Mouse (Mus musculus): Measurements from ENCODE around the gene Srrm4. TPM values are rescaled to one million over a fixed set of nuclear protein-coding genes. Genes with fewer than 3 reads are reported as not detected.
A peak's percentile ranks its signal among the peaks of the same experiment; 100 is the strongest.

Gene Srrm4
- total RNA-seq, 2 experiments from 2014 or later, result 45.3 to 53.8 TPM

GRCm38 (mm10) chr5:116494377-116494776 lies 97.2 kb downstream of the Srrm4 start:
- intact Hi-C loops (cut with DNase I), result no loop called here

GRCm38 (mm10) chr5:116492726-116493125 lies 98.9 kb downstream of the Srrm4 start:
- intact Hi-C loops (cut with DNase I), result no loop called here
- DNase-seq, result no peak

More at GRCm38 (mm10) chr5:116494377-116494776, 97.2 kb downstream of the Srrm4 start:
- DNase-seq, result no peak

- no peak for DNase-seq
- intact Hi-C loops (cut with DNase I), result no loop called here
Measured at GRCm38 (mm10) chr5:116491794-116492420, 99.7 kb downstream of the Srrm4 start.

GRCm38 (mm10) chr5:116490826-116491225 lies 100.8 kb downstream of the Srrm4 start:
- intact Hi-C loops (cut with DNase I), result no loop called here

GRCm38 (mm10) chr5:116489621-116490020 lies 102.0 kb downstream of the Srrm4 start:
- no peak for DNase-seq
- intact Hi-C loops (cut with DNase I), result no loop called here

More at GRCm38 (mm10) chr5:116490826-116491225, 100.8 kb downstream of the Srrm4 start:
- peak; percentile 37 for DNase-seq

GRCm38 (mm10) chr5:116486135-116486534 lies 105.5 kb downstream of the Srrm4 start:
- intact Hi-C loops (cut with DNase I), result no loop called here
- no peak for DNase-seq

- intact Hi-C loops (cut with DNase I), result no loop called here
- DNase-seq, result no peak
Measured at GRCm38 (mm10) chr5:116485069-116485468, 106.5 kb downstream of the Srrm4 start.

- intact Hi-C loops (cut with DNase I), result no loop called here
- peak; percentile 34 for DNase-seq
Measured at GRCm38 (mm10) chr5:116484236-116484635, 107.4 kb downstream of the Srrm4 start.

- DNase-seq, result peak; percentile 57
- intact Hi-C loops (cut with DNase I), result loop anchor here (10.0 kb wide), 2 partner anchors 244 to 354 kb away; no protein-coding TSS in a partner anchor
Measured at GRCm38 (mm10) chr5:116478607-116479371, 112.8 kb downstream of the Srrm4 start.

- intact Hi-C loops (cut with DNase I), result loop anchor here (10.0 kb wide), 2 partner anchors 241 to 351 kb away; no protein-coding TSS in a partner anchor
- DNase-seq, result peak; percentile 43
Measured at GRCm38 (mm10) chr5:116476006-116476405, 115.6 kb downstream of the Srrm4 start.

- intact Hi-C loops (cut with DNase I), result no loop called here
- DNase-seq, result no peak
Measured at GRCm38 (mm10) chr5:116461354-116462042, 130.1 kb downstream of the Srrm4 start.

- intact Hi-C loops (cut with DNase I), result no loop called here
- DNase-seq, result peak; percentile 46
Measured at GRCm38 (mm10) chr5:116459970-116460369, 131.6 kb downstream of the Srrm4 start.

- DNase-seq, result no peak
- intact Hi-C loops (cut with DNase I), result no loop called here
Measured at GRCm38 (mm10) chr5:116457791-116458190, 133.8 kb downstream of the Srrm4 start.

GRCm38 (mm10) chr5:116456796-116457515 lies 134.7 kb downstream of the Srrm4 start:
- no peak for DNase-seq
- intact Hi-C loops (cut with DNase I), result no loop called here

- intact Hi-C loops (cut with DNase I), result no loop called here
- DNase-seq, result peak; percentile 87
Measured at GRCm38 (mm10) chr5:116453401-116453851, 138.2 kb downstream of the Srrm4 start.

GRCm38 (mm10) chr5:116450901-116451300 lies 140.7 kb downstream of the Srrm4 start:
- intact Hi-C loops (cut with DNase I), result no loop called here
- no peak for DNase-seq

GRCm38 (mm10) chr5:116449522-116450225 lies 141.9 kb downstream of the Srrm4 start:
- intact Hi-C loops (cut with DNase I), result no loop called here
- DNase-seq, result no peak

- peak; percentile 56 for DNase-seq
- intact Hi-C loops (cut with DNase I), result no loop called here
Measured at GRCm38 (mm10) chr5:116448409-116449191, 143.0 kb downstream of the Srrm4 start.

- DNase-seq, result no peak
- intact Hi-C loops (cut with DNase I), result no loop called here
Measured at GRCm38 (mm10) chr5:116447821-116448350, 143.7 kb downstream of the Srrm4 start.

Measured in left cerebral cortex, postnatal 4 days (tissue).